Mouse (Mus musculus) adrenal gland (tissue): ENCODE data around the gene Il27ra.
"Not testable (repeated sequence)": the region's sequence is repeated elsewhere in the genome, so short reads cannot be mapped to it uniquely, and the experiment has no call there.

Experiments used
- intact Hi-C: fragments of 180-260 bp; cut with DNase I; formaldehyde crosslinking; loops from one replicate; pipeline ENCODE4 v1.15.1; 2025

Il27ra gene

GRCm38 (mm10) chr8:84023085-84023484, 19.3 kb downstream of the Il27ra start:
- intact Hi-C loops: no loop called here

DNA sequence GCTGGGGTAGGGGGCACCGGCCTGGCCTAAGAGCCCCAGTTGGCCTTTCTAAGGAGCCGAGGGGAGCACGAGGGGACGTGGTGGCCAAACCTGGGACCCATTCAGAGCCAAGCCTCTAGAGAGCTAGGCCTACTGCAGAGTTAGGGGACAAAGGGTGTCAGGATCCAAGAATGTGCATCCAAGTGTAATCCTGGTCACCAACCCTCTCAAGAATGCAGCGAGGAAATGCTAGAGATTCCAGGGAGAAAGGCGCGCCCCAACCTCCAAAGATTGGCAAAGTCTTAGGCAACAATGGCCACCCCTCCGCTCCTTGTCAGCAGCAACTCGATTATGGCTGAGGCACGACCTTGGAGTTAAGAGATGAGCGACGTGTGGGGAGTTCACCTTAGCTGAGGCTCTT, 20.8 kb downstream of the Il27ra start:
- intact Hi-C loops: no loop called here

- intact Hi-C loops: no loop called here
These were observed 21.3 kb downstream of the Il27ra start, which contains the start of gene Palm3 for GRCm38 (mm10) chr8:84021096-84021495. Palm3 (plus strand) TSS chr8:84021471.

GRCm38 (mm10) chr8:84019738-84020137, 22.7 kb downstream of the Il27ra start:
- intact Hi-C loops: no loop called here

GRCm38 (mm10) chr8:84015833-84016232, 26.6 kb downstream of the Il27ra start:
- intact Hi-C loops: no loop called here

GRCm38 (mm10) chr8:84012499-84013165, 29.8 kb downstream of the Il27ra start:
- intact Hi-C loops: no loop called here

DNA sequence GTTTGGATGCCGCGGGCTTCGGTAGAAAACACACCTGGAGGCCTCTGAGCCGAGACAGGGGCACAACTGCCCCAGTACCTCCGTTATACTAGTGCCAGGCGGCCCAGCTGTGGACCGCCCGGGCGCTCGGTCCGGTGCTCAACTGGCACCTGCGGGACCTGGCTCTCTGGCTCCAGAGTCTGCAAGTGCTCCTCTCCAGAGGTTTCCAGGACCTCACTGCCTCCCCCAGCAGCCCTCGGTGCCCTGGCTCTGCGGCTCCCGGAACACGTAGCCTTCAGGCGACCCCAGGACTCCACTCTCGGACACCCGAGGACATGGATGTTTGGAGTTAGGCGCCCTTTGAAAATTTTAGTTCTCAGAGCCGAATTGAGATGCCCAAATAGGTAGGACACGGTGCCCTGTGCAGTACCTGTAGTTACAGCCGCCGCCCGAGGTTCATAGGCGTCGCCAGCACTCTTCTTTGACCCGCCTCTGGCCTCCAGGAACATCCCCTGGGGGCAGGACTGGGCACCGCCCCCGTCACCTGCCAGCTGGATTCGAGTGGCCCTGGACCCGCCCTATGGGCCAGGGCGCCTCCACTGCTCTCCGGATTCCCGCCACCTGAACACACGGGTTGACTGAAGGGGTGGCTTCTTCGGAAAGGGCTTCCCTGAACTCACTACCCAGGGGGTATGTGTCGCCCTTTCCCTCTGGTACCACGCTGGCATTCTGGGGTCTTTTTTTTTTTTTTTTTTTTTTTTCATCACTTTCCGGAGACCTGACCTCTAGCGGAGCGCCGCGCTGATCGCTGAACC, 30.5 kb downstream of the Il27ra start, which contains the start of gene 2210011C24Rik:
Gene 2210011C24Rik, minus strand, starts transcription at position 467 of the 794 bp plus-strand sequence.
- intact Hi-C loops: no loop called here

GRCm38 (mm10) chr8:84010625-84011611, 31.5 kb downstream of the Il27ra start:
- intact Hi-C loops: no loop called here

DNA sequence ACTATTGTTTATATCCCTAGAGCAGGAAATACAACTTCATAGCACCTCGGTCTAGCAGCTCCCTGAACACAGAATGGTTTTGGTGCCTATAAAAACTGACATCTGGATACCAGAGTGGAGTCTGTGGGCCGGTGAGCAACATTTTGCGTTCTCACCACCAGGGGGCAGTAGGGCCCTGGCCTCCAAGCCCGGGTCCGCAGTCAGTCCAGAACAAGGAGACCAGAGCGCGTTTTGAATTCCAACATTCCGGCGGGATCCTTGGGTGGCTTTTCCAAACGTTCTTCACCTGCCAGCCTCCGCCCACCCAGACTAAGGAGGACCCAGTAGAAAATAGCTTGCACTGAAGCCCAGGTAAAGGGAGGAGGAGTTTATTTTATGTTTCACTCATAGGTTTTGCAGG, 32.5 kb downstream of the Il27ra start:
- intact Hi-C loops: no loop called here

DNA sequence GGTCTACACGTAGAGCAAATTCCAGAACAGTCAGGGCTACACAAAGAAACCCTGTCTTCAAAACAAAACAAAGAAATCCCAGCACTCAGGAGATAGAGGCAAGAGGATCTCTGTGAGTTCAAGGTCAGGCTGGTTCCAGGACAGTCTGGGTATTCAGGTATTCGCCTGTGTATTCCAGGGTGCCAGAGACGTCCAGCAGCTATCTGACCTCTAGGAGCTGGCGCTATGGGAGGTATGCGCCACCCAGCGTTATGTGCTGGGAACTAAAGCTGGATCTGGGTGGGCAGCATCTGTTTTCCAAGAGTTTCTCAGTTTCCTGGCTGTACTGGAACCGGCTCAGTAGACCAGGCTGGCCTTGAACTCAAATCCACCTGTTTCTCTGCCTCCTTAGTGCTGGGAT, 34.0 kb downstream of the Il27ra start:
- intact Hi-C loops: no loop called here

GRCm38 (mm10) chr8:84005502-84005901, 36.9 kb downstream of the Il27ra start:
- intact Hi-C loops: not testable (repeated sequence)

DNA sequence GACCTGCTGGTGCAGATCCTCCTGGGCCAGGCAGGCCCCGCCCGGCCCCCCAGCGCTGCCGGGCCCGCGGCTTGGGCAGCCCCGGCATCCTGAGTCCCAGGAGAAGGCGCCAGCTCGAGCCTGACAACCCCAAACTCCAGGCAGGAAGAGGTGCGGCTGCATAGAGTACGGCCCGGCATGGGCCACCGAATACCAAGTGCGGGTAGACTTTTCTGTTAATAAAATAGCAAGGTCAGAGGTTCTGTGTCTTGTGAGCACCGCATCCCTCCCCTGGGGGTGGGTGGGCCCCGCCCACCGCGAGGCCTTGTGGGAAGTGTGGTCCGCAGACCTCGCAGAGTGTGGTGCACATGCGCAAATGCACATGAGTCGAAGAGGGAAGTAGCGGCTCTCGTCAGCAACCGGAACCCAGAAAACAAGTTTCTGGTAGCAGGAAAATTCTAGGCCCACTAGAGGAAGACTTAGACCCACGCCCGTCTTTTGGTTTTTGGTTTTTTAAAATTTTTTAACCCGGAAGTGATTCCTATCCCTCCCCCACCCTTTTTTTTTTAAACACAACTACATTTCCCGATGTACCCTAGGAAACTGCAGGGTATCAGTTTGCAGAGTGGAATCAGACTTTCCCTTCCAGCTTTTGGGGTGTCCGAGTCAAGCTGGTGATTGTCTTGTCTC, 37.7 kb downstream of the Il27ra start:
- intact Hi-C loops: loop anchor here (5.0 kb wide), 1 partner anchor 47 kb away; the partner anchor contains the start of genes Asf1b and Gm10644

- intact Hi-C loops: loop anchor here (5.0 kb wide), 1 partner anchor 46 kb away; the partner anchor contains the start of genes Asf1b and Gm10644
These were observed 38.7 kb downstream of the Il27ra start for GRCm38 (mm10) chr8:84003612-84004246.

GRCm38 (mm10) chr8:84002957-84003611, 39.3 kb downstream of the Il27ra start:
- intact Hi-C loops: loop anchor here (5.0 kb wide), 1 partner anchor 46 kb away; the partner anchor contains the start of genes Asf1b and Gm10644

GRCm38 (mm10) chr8:84001281-84002000, 40.9 kb downstream of the Il27ra start, which contains the start of gene 1700067K01Rik:
1700067K01Rik (plus strand) TSS chr8:84001502.
- intact Hi-C loops: loop anchor here (5.0 kb wide), 1 partner anchor 44 kb away; the partner anchor contains the start of genes Asf1b and Gm10644

DNA sequence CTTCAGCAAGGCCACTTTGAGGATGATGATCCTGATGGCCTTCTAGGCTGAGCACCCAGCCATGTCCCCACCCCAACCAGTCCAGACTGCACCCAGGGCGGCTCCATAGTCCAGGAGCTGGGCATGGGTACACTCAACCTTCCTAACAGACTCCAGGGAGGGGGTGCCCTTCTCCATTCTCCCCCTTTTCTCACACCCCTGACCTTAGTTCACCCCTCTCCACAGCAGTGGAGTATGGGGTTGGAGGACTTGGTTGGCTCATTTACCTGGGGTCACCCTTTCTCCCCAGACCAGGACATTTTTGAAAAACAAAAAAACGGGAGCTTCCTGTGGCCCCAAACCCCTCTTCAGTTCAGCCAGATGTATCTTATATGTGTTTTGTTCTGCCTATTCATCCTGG, 42.6 kb downstream of the Il27ra start:
- intact Hi-C loops: loop anchor here (5.0 kb wide), 1 partner anchor 43 kb away; the partner anchor contains the start of genes Asf1b and Gm10644

DNA sequence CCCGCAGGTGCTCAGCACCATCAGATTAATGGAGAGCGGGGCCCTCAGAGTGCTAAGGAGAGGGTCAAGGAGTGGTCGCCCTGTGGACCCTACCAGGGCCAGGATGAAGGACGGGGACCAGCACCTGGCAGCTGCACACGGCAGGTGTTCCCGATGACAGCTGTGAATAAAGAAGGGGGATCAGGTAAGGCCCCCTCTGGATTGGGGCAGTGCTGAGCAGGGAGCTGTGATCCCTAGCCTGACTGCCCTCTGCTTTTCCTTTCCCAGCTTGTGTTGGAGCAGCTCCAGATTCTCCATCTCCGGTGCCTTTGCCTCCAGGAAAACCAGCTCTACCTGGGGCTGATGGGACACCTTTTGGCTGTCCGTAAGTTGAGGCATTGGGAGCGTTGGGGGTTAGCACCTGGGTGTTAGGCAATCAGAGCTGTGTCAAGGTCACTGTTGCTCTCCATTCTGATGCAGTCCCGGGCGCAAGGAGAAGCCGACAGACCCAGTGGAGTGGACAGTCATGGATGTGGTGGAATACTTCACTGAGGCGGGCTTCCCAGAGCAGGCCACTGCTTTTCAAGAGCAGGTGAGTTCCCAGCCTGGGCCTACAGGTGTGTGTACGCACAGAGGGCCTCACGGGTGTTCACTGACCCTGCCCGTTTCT, 43.2 kb downstream of the Il27ra start:
- intact Hi-C loops: no loop called here
